Mouse (Mus musculus): ENCODE data around the gene BC049730.

GRCm38 (mm10) chr7:24671944-24672439 lies 37.0 kb upstream of the BC049730 start:
- TF ChIP-seq POLR2A (IDR thresholded peaks at IDR 0.05; ENCODE audit: insufficient read length, low read depth) (no peak), MYOD1 (IDR thresholded peaks at IDR 0.05; ENCODE audit: control insufficient read depth in 1 of 3, insufficient read length in 2 of 3, low read depth in 2 of 3) (no peak)
